Mouse (Mus musculus): ENCODE data around the gene Sh3bp1.

Gene Sh3bp1

GRCm38 (mm10) chr15:78898507-78899001, 1.0 kb upstream of the Sh3bp1 start:
- ChIA-PET POLR2A (interaction anchor here (0.6 to 13.5 kb wide), 22 partner anchors 9 to 492 kb away, joined by 3 to 130 read pairs (median 5); partner anchors contain the start of genes Gga1 (in 2 of the 4), Pdxp (in 2 of the 4) and Mpst (in 1 of the 4)), CTCF (interaction anchor here in 3 of 4 experiments (0.9 to 7.2 kb wide), 7 partner anchors 8 to 17 kb away, joined by 3 to 129 read pairs (median 3); partner anchors contain the start of gene Pdxp (in 2 of the 3))

GRCm38 (mm10) chr15:78899409-78899739, 194 bp upstream of the Sh3bp1 start, which contains the start of gene Gm49510:
Gene Gm49510, plus strand, starts transcription at chr15:78899667.
- POLR2A ChIA-PET, result interaction anchor here (0.6 to 13.5 kb wide), 18 partner anchors 9 to 100 kb away, joined by 3 to 130 read pairs (median 4); partner anchors contain the start of genes Gga1 (in 2 of the 4) and Pdxp (in 2 of the 4)
- CTCF ChIA-PET, result interaction anchor here in 3 of 4 experiments (0.6 to 7.2 kb wide), 6 partner anchors 13 to 86 kb away, joined by 3 to 129 read pairs (median 4); partner anchors contain the start of gene Pdxp (in 2 of the 3)

- ChIA-PET POLR2A (interaction anchor here in 3 of 4 experiments (0.7 to 13.5 kb wide), 22 partner anchors 9 to 536 kb away, joined by 3 to 130 read pairs (median 4); partner anchors contain the start of genes Gga1 (in 2 of the 3), Pdxp (in 2 of the 3) and Nol12 (in 1 of the 3)), CTCF (interaction anchor here (0.5 to 7.2 kb wide), 23 partner anchors 8 to 282 kb away, joined by 3 to 129 read pairs (median 4); partner anchors contain the start of genes Pdxp (in 2 of the 4), Gga1 (in 1 of the 4), Lgals2 (in 1 of the 4) and Nol12 (in 1 of the 4))
Observed at GRCm38 (mm10) chr15:78900585-78901421, 1.2 kb downstream of the Sh3bp1 start.

- CTCF ChIA-PET, result interaction anchor here (0.5 to 7.2 kb wide), 26 partner anchors 9 to 282 kb away, joined by 3 to 129 read pairs (median 4); partner anchors contain the start of genes Nol12 (in 2 of the 4), Pdxp (in 2 of the 4), Gga1 (in 1 of the 4) and Lgals2 (in 1 of the 4)
- POLR2A ChIA-PET, result interaction anchor here in 3 of 4 experiments (0.7 to 13.5 kb wide), 19 partner anchors 9 to 261 kb away, joined by 3 to 130 read pairs (median 4); partner anchors contain the start of genes Pdxp (in 3 of the 3), Nol12 (in 2 of the 3) and Gga1 (in 1 of the 3)
Observed at GRCm38 (mm10) chr15:78901422-78901789, 1.8 kb downstream of the Sh3bp1 start.

GRCm38 (mm10) chr15:78903243-78903642, 3.7 kb downstream of the Sh3bp1 start:
- ChIA-PET POLR2A (interaction anchor here (0.5 to 13.5 kb wide), 19 partner anchors 8 to 932 kb away, joined by 3 to 130 read pairs (median 3); partner anchors contain the start of gene Pdxp (in 3 of the 4)), CTCF (interaction anchor here (0.5 to 7.2 kb wide), 56 partner anchors 9 to 327 kb away, joined by 3 to 129 read pairs (median 4); partner anchors contain the start of genes Nol12 (in 2 of the 4), Pdxp (in 2 of the 4), Eif3l (in 1 of the 4) and Gga1 (in 1 of the 4))

- CTCF ChIA-PET, result no interaction called here
- POLR2A ChIA-PET, result interaction anchor here in 2 of 4 experiments (1.2 to 1.3 kb wide), 2 partner anchors 9 to 27 kb away, joined by 3 read pairs; partner anchors contain the start of gene Nol12 (in 1 of the 2)
Observed at GRCm38 (mm10) chr15:78908399-78908798, 8.8 kb downstream of the Sh3bp1 start.

- CTCF ChIA-PET, result interaction anchor here in 1 of 4 experiments (1.2 kb wide), 1 partner anchor 23 kb away, joined by 3 read pairs; no protein-coding TSS in a partner anchor
- POLR2A ChIA-PET, result interaction anchor here in 2 of 4 experiments (1.2 to 1.3 kb wide), 2 partner anchors 10 to 26 kb away, joined by 3 read pairs; partner anchors contain the start of gene Nol12 (in 1 of the 2)
Observed at GRCm38 (mm10) chr15:78908982-78909381, 9.4 kb downstream of the Sh3bp1 start.

- ChIA-PET CTCF (interaction anchor here (0.6 to 7.3 kb wide), 20 partner anchors 9 to 350 kb away, joined by 3 to 129 read pairs (median 4); partner anchors contain the start of genes Gga1 (in 1 of the 4), Gm49510 (in 1 of the 4), Lgals1 (in 1 of the 4) and Sh3bp1 (in 1 of the 4)), POLR2A (interaction anchor here (0.8 to 8.5 kb wide), 12 partner anchors 9 to 128 kb away, joined by 3 to 130 read pairs (median 4); partner anchors contain the start of genes Gm49510 (in 2 of the 4), Sh3bp1 (in 2 of the 4) and Lgals1 (in 1 of the 4))
Observed at GRCm38 (mm10) chr15:78912040-78912439, 12.5 kb downstream of the Sh3bp1 start.

- ChIA-PET CTCF (interaction anchor here in 3 of 4 experiments (0.5 to 7.3 kb wide), 39 partner anchors 8 to 1575 kb away, joined by 3 to 129 read pairs (median 5); partner anchors contain the start of genes Gm49510 (in 2 of the 3), 1700088E04Rik (in 1 of the 3), Ankrd54 (in 1 of the 3) and Eif3l (in 1 of the 3)), POLR2A (interaction anchor here (0.6 to 8.5 kb wide), 55 partner anchors 8 to 503 kb away, joined by 3 to 130 read pairs (median 4); partner anchors contain the start of genes Nol12 (in 4 of the 4), Gm49510 (in 2 of the 4), H1f0 (in 2 of the 4) and Lgals1 (in 2 of the 4))
Observed at GRCm38 (mm10) chr15:78913632-78914090, 14.1 kb downstream of the Sh3bp1 start, which contains the start of gene Pdxp. Gene Pdxp, plus strand, starts transcription at chr15:78913919.

- CTCF ChIA-PET, result interaction anchor here (0.5 to 7.3 kb wide), 46 partner anchors 8 to 415 kb away, joined by 3 to 129 read pairs (median 6); partner anchors contain the start of genes Gm49510 (in 2 of the 4), Nol12 (in 2 of the 4), 1700088E04Rik (in 1 of the 4) and Ankrd54 (in 1 of the 4)
Observed at GRCm38 (mm10) chr15:78914091-78914822, 14.7 kb downstream of the Sh3bp1 start.

GRCm38 (mm10) chr15:78914823-78915659, 15.5 kb downstream of the Sh3bp1 start:
- ChIA-PET POLR2A (interaction anchor here (0.5 to 8.5 kb wide), 61 partner anchors 8 to 1620 kb away, joined by 3 to 130 read pairs (median 4); partner anchors contain the start of genes Nol12 (in 3 of the 4), Triobp (in 3 of the 4), Gm49510 (in 2 of the 4) and Lgals1 (in 2 of the 4)), CTCF (interaction anchor here (0.5 to 7.3 kb wide), 76 partner anchors 9 to 1063 kb away, joined by 3 to 129 read pairs (median 6); partner anchors contain the start of genes Nol12 (in 4 of the 4), Gm49510 (in 2 of the 4), H1f0 (in 1 of the 4) and Lgals1 (in 1 of the 4))

More at GRCm38 (mm10) chr15:78914091-78914822, 14.7 kb downstream of the Sh3bp1 start:
- POLR2A ChIA-PET, result interaction anchor here (0.6 to 8.5 kb wide), 62 partner anchors 8 to 523 kb away, joined by 3 to 130 read pairs (median 4); partner anchors contain the start of genes Nol12 (in 4 of the 4), Triobp (in 3 of the 4), Gm49510 (in 2 of the 4) and Lgals1 (in 2 of the 4)

GRCm38 (mm10) chr15:78915660-78916017, 16.1 kb downstream of the Sh3bp1 start:
- ChIA-PET CTCF (interaction anchor here (0.5 to 7.3 kb wide), 84 partner anchors 8 to 1063 kb away, joined by 3 to 129 read pairs (median 5); partner anchors contain the start of genes Nol12 (in 4 of the 4), Triobp (in 3 of the 4), Gm49510 (in 2 of the 4) and Lgals1 (in 2 of the 4)), POLR2A (interaction anchor here (0.6 to 8.5 kb wide), 47 partner anchors 8 to 1619 kb away, joined by 3 to 130 read pairs (median 5); partner anchors contain the start of genes Triobp (in 3 of the 4), Gm49510 (in 2 of the 4), Lgals1 (in 2 of the 4) and Nol12 (in 2 of the 4))

- ChIA-PET CTCF (interaction anchor here (0.6 to 7.3 kb wide), 80 partner anchors 8 to 676 kb away, joined by 3 to 129 read pairs (median 6); partner anchors contain the start of genes Nol12 (in 4 of the 4), Triobp (in 3 of the 4), Gm49510 (in 2 of the 4) and Lgals1 (in 2 of the 4)), POLR2A (interaction anchor here (0.6 to 8.5 kb wide), 49 partner anchors 8 to 1619 kb away, joined by 3 to 130 read pairs (median 4); partner anchors contain the start of genes Triobp (in 3 of the 4), Gm49510 (in 2 of the 4), Lgals1 (in 2 of the 4) and Nol12 (in 2 of the 4))
Observed at GRCm38 (mm10) chr15:78916052-78916826, 16.7 kb downstream of the Sh3bp1 start.

GRCm38 (mm10) chr15:78918126-78918525, 18.6 kb downstream of the Sh3bp1 start:
- POLR2A ChIA-PET, result interaction anchor here in 3 of 4 experiments (0.6 to 8.3 kb wide), 5 partner anchors 7 to 25 kb away, joined by 3 to 123 read pairs (median 5); partner anchors contain the start of genes Lgals1 (in 2 of the 3) and Nol12 (in 1 of the 3)
- CTCF ChIA-PET, result no interaction called here
